Mouse (Mus musculus): ENCODE data around the gene G6pc. TPM values are rescaled to one million over a fixed set of nuclear protein-coding genes. Genes with fewer than 3 reads are reported as not detected.
A peak's percentile ranks its signal among the peaks of the same experiment; 100 is the strongest.
"Not testable (repeated sequence)": the region's sequence is repeated elsewhere in the genome, so short reads cannot be mapped to it uniquely, and the experiment has no call there.

G6pc gene
- not detected for total RNA-seq (2021)

GRCm38 (mm10) chr11:101367326-101367935, at the start of gene G6pc:
G6pc (plus strand) TSS chr11:101367561.
- no peak for DNase-seq (ENCODE audit: extremely low spot score in 1 of 2, low spot score in 1 of 2)

DNA sequence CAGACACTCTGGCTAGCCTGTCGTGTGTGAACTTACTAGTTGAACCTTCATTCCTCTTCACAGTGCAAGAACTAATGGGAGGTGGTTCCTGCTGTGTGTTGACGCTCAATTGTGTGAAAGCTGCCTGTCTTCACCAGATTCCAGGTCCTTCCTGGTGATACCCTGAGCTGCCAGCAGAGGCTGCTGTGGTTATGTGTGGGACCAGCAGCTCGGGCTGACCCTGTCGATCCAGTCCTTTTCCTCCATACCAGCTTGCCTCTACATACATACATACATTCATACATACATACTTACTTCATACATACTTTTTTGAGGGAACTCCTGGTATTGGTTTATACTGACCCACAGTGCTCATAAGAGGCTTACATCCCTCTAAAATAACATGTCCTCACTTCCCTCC, 43.8 kb upstream of the G6pc start:
- peak; percentile 50 to 76 for DNase-seq (ENCODE audit: extremely low spot score in 1 of 2, low spot score in 1 of 2)

GRCm38 (mm10) chr11:101324763-101325162, 42.6 kb upstream of the G6pc start, which contains the start of gene Aoc2:
Aoc2 (plus strand) TSS chr11:101325063.
- no peak for DNase-seq (ENCODE audit: extremely low spot score in 1 of 2, low spot score in 1 of 2)

DNA sequence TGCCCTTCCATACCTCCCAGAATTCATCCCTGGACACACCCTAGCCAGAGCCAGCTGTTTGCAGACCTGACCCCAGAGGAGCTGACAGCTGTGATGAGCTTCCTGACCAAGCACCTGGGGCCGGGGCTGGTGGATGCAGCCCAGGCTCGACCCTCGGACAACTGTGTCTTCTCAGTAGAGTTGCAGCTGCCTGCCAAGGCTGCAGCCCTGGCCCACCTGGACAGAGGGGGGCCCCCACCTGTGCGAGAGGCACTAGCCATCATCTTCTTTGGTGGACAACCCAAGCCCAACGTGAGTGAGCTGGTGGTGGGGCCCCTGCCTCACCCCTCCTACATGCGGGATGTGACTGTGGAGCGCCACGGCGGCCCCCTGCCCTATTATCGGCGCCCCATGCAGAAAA, 42.2 kb upstream of the G6pc start:
- not testable (repeated sequence) for DNase-seq (ENCODE audit: extremely low spot score in 1 of 2, low spot score in 1 of 2)

- DNase-seq (ENCODE audit: extremely low spot score in 1 of 2, low spot score in 1 of 2) = no peak
Observed at GRCm38 (mm10) chr11:101326147-101326546, 41.2 kb upstream of the G6pc start.

DNA sequence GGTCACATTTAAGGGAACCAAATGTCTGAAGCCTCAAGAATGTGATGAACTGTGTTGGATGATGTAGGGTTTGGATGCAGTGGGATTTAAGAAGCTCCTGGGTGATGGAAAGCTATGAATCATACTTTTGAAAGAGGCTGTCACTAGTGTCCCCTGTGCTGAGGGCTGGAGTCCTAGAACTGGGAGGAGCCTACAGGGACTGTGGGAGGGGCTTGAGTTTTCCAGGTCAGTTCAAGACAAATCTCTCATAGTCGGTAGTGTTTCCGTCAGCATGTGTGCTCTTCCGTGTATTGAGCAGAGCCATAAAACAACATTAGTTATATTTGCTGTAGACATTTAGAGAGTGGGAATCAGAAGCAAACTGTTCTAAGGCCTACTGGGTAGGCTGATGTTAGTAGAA, 40.0 kb upstream of the G6pc start:
- no peak for DNase-seq (ENCODE audit: extremely low spot score in 1 of 2, low spot score in 1 of 2)

DNA sequence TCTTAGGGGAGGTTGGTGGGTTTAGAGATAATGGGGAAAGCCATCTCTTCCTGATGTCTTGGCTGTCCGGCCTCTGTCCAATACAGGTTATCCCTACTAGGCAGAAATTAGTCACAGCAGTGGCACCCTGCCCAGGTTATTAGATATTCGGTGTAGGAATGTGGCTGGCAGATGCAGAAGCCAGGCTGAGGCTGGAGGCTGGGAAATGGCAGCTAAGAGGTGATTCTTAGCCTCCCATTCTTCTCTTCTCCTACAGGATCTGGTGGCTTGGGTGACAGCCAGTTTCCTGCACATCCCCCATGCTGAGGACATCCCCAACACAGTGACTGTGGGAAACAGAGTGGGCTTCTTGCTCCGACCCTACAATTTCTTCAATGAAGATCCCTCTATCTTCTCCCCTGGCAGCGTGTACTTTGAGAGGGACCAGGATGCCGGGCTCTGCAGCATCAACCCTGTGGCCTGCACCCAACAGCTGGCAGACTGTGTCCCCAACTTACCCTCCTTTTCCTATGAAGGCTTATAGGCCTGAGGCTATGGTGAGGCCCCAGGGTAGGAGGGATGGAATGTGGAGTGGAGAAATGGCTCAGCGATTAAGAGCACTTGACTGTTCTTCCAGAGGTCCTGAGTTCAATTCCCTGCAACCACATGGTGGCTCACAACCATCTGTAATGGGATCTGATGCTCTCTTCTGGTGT, 38.3 kb upstream of the G6pc start:
- peak in 1 of 2 experiments; percentile 42 for DNase-seq (ENCODE audit: extremely low spot score in 1 of 2, low spot score in 1 of 2)

- no peak for DNase-seq (ENCODE audit: extremely low spot score in 1 of 2, low spot score in 1 of 2)
Observed at GRCm38 (mm10) chr11:101330371-101330924, 36.9 kb upstream of the G6pc start, which contains the start of gene Aoc3. Aoc3 (plus strand) TSS chr11:101330605.

DNA sequence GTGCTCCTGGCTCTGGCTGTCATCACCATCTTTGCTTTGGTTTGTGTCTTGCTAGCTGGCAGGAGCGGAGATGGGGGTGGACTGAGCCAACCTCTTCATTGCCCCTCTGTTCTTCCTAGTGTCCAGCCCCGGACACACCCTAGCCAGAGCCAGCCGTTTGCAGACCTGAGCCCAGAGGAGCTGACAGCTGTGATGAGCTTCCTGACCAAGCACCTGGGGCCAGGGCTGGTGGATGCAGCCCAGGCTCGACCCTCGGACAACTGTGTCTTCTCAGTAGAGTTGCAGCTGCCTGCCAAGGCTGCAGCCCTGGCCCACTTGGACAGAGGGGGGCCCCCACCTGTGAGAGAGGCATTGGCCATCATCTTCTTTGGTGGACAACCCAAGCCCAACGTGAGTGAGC, 36.4 kb upstream of the G6pc start:
- DNase-seq (ENCODE audit: extremely low spot score in 1 of 2, low spot score in 1 of 2) = not testable (repeated sequence)

GRCm38 (mm10) chr11:101332537-101332936, 34.8 kb upstream of the G6pc start:
- DNase-seq (ENCODE audit: extremely low spot score in 1 of 2, low spot score in 1 of 2) = no peak

DNA sequence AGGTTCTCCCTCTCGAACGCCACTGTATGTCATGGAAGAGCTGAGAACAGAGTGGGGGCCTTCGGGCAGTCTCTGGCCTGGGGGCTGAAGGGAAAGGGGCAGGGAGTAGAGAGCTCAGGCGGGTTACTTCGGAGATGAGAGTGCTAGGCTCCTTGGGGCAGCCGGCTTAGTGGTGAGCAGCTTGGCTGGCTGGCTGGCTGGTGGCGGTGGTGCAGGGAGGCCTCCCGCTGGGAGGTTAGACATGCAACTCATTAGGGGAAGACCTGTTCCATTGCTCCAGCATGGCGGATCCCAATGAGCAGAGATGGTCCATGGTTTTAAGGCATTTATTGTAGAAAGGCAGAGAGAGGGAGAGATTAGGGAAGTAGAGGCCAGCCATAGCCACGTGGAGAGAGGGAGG, 33.3 kb upstream of the G6pc start:
- DNase-seq (ENCODE audit: extremely low spot score in 1 of 2, low spot score in 1 of 2) = no peak

DNA sequence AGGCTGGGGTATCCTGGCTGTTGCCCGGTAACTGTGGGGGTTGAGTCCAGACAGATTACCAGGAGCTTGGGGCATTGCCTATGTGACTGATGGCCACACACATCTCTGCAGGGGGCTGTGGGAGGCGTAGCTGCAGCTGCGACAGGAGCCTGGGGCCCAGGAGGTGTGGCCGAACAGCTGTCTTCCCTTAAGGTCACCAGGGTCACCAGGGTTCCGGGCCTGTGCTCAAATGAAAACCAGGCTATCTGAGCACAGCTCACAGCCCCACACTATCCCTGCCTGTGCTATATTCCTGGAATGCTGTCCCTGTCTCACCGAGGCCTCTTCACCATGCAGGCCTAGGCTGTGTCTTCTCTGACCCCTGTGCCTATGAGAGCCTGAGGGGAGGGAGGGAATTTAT, 32.8 kb upstream of the G6pc start:
- no peak for DNase-seq (ENCODE audit: extremely low spot score in 1 of 2, low spot score in 1 of 2)

GRCm38 (mm10) chr11:101335685-101336084, 31.7 kb upstream of the G6pc start:
- DNase-seq (ENCODE audit: extremely low spot score in 1 of 2, low spot score in 1 of 2) = no peak

DNA sequence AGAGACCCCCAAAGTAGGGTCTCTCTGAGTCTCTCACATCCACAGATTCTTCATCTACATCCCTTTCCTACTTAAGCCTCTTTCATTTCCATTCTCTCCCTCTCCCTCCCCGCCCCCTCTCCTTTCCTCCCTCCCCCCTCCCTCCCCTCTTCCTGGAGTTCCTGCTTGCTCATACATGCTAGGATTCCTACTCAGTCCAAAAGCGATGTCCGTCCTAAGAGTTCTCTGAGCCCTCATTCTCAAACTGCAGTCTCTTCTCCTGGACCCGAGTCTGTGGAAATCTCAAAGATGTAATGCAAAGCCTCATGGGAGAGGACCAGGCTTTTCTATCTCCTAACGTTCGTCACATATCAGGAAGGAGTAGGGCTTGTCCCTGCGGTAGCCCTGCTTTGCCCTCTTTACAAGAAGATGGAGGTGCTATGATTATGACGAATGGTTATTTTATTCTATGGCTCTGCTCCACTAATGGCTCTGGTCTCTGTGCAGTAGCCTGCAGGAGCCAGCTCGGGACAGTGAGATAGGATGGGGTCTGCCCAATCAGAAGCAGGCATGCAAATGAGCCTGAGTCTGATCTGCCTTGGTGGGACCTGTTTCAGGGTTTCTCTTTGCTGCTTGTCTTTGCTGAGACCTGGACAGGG, 29.1 kb upstream of the G6pc start:
- no peak for DNase-seq (ENCODE audit: extremely low spot score in 1 of 2, low spot score in 1 of 2)

DNA sequence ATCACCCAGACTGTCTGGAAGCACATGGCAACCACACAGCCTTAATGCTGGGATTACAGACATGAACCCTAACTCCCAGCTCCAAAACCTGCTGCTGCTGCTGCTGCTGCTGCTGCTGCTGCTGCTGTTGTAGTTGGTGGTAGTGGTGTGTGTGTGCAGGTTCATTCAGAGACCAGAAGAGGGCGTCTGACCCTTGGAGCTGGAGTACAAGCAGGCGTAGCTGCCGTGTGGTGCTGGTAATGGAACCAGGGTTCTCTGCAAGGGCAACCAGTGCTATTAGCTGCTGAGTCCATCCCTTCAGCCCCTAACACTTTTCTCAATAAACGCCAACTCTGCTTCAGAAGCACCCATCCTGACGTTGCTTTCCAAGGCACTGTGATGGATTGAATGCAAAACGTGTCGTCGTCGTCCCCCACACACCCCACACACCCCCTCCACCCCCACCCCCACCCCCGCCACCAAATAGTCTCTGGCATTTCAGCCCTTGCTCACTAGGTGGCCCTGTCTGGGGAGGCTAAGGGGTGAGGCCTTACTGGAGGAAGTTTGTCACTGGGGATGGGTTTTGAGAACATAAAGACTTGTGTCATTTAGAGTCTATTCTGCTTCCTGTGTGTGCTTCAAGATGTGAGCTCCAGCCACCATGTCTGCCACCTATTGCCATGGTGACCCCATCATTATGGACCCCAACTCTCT, 20.1 kb upstream of the G6pc start:
- no peak for DNase-seq (ENCODE audit: extremely low spot score in 1 of 2, low spot score in 1 of 2)

- no peak for DNase-seq (ENCODE audit: extremely low spot score in 1 of 2, low spot score in 1 of 2)
Observed at GRCm38 (mm10) chr11:101348774-101349173, 18.6 kb upstream of the G6pc start.

- DNase-seq (ENCODE audit: extremely low spot score in 1 of 2, low spot score in 1 of 2) = no peak
Observed at GRCm38 (mm10) chr11:101349216-101349615, 18.1 kb upstream of the G6pc start.

DNA sequence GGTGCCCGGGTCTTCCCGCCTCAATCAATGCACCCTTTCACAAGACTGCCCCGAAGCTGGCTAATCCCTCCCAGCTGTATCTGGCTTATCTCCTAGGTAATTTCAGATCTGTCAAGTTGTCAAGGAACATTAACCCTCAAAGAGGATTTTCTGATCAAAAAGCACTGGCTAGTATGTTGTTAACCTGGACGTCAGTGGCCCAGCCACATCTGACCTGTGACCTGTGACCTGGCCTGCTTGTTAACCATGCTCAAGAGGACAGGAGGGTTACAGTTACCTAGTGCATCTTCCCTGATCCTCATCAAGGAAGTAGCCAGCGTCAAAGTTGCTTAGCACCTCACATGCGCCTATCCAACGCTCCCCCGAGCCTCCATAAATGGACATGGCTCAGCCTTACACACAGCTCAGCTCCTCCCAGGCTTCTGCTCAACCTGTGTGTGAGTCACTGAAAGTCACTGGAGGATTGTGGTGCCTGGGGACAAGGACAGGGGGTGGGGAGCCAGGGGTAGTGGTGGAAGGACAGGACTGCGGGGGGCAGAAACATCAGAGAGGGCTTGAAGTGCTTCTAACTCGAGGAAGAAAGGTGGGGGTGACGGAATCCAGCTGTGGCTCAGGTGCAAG, 16.2 kb upstream of the G6pc start:
- DNase-seq (ENCODE audit: extremely low spot score in 1 of 2, low spot score in 1 of 2) = no peak

GRCm38 (mm10) chr11:101351721-101352111, 15.6 kb upstream of the G6pc start:
- DNase-seq (ENCODE audit: extremely low spot score in 1 of 2, low spot score in 1 of 2) = no peak

- DNase-seq (ENCODE audit: extremely low spot score in 1 of 2, low spot score in 1 of 2) = no peak
Observed at GRCm38 (mm10) chr11:101353436-101353835, 13.9 kb upstream of the G6pc start.
